Mouse (Mus musculus): ENCODE data around the gene 4833427G06Rik.

DNA sequence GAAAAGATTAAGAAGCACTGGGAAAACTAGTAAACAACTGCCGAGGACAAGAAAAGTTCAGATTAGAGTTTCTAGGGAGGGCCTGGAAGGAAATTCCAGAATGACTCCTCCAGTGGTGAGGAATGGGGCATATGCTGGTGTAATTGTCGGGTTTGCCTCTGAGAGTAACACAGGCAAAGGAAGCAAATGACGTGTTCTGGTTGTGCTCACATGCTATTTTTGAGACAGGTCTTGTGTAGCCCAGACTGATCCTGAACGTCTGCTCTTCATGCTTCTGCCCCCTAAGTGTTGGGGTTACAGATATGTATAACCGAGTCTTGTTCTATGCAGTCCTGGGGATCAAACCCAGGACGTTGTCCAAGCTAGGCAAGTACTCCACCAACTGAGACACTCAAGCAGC is 70.3 kb downstream of the 4833427G06Rik start:
- TF ChIP-seq CTCF (IDR thresholded peaks at IDR 0.05; ENCODE audit: control insufficient read depth, insufficient read depth, insufficient replicate concordance, low read depth, low read length) (no peak), POLR2A (IDR thresholded peaks at IDR 0.05; ENCODE audit: control insufficient read depth, low read depth, low read length) (no peak)
